Mouse (Mus musculus) left cerebral cortex, postnatal 36 days (tissue): ENCODE results near the gene Greb1. TPM values are rescaled to one million over a fixed set of nuclear protein-coding genes. Genes with fewer than 3 reads are reported as not detected.

Source experiments
- DNase-seq, 2 experiments: peaks; one replicate each; pipeline ENCODE4 v3.0.0; 2021 to 2022; ENCODE audit warnings: low spot score in 2 of 2, mixed read lengths in 1 of 2
- intact Hi-C: fragments of 180-260 bp; cut with DNase I; formaldehyde crosslinking; loops from one replicate; pipeline ENCODE4 v1.15.1; 2025
- total RNA-seq, 2 experiments: library from RNA; stranded (reverse); gene quantifications; 2 replicates each; pipeline ENCODE4 v1.2.3; 2021

The Greb1 gene
- total RNA-seq, 2 experiments from 2014 or later: 1.5 to 1.9 TPM

DNA sequence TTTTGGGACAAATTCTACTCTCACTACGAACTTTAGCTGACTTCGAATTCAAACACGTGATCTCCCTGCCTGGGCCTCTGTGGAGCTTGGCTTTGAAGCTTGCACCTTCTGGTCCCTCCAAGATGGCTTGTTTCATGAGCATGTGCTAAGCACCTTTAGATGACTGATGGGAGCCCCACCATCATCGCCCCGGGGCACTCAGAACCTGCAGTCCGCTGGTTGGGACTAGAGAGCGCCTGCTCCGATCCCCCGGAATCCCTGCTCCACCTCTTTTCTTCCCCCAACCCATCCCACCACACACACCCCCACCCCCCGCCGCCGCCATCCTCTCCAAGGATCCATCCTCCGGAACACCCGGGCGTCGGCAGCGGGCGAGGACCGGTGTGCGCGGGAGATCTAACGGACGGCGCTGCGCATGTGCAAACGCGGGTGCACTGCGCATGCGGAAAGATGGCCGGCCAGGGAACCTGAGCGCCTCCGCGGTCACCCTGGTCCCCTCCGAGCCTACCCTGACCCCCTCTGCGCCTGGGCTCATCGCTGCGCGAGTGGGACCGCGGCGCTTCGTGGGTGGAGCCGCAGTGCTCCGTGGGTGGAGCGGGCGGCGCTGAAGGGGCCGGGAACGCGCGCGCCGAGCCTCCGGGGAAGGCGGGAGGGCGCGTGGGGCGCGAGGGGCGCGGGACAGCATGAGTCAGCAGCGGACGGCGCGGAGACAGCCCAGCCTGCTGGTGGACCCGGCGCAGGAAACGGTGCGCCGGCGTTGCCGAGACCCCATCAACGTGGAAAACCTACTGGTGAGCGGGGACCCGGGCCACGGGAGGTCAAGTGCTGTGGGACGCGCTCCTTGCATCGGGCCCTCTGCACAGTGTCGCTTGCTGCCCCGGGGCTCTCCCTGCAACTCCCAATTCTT, 10.1 kb upstream of the Greb1 start, which contains the start of gene E2f6:
Gene E2f6 (plus strand): TSS at position 439 of the 907 bp plus-strand sequence.
- DNase-seq: peak; percentile 82 to 88
- intact Hi-C loops: loop anchor here (2.0 to 5.0 kb wide), 2 partner anchors 84 to 457 kb away; partner anchors contain the start of genes Pdia6 and Rock2

DNA sequence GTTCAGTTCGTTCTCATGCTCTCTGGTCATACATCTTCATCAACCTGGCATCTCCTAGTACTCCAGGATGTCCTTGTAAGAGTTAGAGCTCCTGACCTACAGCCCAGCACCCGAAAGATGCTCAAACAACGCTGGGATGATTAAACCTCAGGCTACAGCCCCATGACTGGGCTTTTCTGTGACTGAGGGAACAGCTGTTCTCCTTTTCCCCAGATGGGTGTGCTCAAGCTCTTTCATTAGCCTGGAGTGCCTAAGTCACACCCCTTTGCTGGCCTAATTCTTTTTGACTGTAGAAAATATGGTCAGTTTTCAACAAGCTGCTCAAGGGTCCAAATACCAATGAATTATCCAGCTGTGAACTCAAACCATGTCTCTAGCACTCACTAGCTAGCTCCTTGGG, 7.4 kb upstream of the Greb1 start:
- intact Hi-C loops: loop anchor here (5.0 kb wide), 1 partner anchor 204 kb away; the partner anchor contains the start of gene 2410004P03Rik

DNA sequence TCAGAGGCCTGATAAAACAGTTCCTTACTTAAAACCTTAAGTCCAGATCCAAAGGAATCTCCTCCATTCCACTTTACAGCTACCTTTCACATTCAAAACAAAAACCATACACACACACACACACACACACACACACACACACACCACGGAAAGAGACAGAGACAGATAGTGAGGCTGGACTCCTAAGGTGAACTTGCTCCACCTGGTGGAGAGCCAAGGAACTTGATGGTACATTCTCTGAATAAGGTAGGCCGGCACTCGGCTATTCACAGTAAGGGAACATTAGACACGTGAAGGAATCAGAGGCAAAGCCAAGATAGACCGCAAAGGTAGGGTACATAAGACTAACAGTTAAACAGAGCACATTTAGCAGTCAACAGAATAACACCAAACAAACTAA, 4.8 kb upstream of the Greb1 start:
- peak; percentile 51 to 70 for DNase-seq
- intact Hi-C loops: loop anchor here (1.0 to 5.0 kb wide), 2 partner anchors 86 to 207 kb away; partner anchors contain the start of gene 2410004P03Rik

More for the DNA sequence above, 7.4 kb upstream of the Greb1 start:
- DNase-seq: no peak

DNA sequence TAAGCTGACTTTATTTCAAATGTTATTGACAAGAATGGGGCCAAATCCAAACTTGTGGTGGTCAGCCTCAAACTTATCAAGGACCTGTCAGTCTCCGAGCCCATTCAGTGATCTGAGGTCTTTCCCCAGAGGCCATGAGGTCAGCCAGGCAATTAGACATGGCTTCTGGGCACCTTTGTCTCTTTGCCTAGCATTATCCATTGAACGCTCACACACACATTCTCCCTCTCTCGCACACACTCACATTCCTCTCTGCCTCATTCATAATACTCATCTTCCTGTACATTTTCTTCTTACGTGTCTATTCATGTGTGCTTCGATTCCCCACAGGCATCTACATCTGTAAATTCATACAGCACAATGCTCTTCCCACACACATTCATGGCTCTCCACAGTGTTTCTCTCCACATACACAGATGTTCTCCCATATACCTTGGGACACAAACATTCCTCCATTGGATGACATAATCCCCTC, 3.3 kb upstream of the Greb1 start:
- intact Hi-C loops: loop anchor here (5.0 kb wide), 1 partner anchor 237 kb away; no protein-coding TSS in a partner anchor
- DNase-seq: no peak

DNA sequence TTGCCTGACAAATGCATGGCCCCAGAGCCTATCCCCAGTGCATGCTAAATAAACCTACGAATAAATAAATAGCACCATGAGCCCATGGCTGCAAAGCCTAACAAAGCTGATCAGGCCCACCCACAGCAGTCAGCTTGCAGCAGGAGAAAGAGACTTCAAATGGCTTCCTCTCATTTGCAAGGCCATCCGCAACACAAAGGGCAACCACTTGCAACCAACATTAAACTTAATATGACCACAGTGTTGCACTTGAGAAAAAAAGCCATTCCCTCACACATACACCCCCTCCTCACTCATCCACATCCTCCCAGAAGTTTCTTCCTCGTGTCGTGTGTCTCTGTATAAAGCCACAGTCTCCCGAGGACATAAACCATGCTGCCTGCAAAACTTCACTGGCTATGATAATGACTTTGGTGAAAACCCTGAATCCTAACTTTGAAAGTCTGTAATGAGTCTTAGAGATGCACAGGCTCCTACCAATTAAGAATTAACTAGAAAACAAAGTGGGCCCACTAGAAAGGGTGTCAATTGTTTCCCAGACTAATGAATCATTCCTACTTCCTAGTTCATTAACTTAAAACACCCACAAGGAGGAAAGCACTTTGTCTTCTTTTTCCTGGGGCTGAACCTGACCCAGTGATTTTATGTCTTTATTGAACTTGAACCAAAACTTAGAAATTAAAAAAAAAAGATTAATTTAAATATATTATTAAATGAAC, 2.7 kb upstream of the Greb1 start:
- intact Hi-C loops: loop anchor here (5.0 kb wide), 1 partner anchor 236 kb away; no protein-coding TSS in a partner anchor
- no peak for DNase-seq

DNA sequence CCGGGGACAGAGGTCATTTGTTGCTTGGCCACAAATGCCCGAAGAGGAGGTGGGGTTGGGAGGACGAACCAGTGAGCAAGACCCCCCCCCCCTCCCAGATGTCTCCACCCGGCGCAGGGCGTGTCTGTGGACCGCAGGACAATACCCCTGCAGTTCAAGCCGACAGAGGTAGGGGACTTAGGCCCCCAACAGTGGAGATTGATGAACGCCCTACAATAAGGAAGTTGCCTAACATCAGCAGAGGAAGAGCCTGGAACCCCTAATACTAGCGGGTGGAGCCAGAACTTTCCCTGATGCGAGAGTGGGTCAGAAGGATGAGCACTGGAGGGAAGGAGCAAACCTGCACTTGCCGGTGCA, 251 bp upstream of the Greb1 start:
- intact Hi-C loops: loop anchor here (5.0 kb wide), 1 partner anchor 234 kb away; no protein-coding TSS in a partner anchor
- DNase-seq: no peak

DNA sequence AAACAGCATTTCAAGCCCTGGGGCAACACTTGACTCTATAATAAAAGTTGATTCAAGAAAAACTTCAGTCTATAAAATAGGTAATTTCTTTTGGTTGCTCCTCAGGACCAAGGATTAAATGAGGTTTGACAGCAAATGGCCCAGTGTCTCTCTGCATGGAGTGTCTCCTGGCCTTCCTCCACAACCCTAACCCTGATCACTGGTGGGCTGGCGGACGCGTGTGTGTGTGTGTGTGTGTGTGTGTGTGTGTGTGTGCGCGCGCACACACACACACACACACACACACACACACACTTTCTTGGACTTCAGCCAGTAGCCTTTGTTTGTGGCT, 793 bp downstream of the Greb1 start:
- no peak for DNase-seq
- intact Hi-C loops: loop anchor here (5.0 kb wide), 1 partner anchor 233 kb away; no protein-coding TSS in a partner anchor

DNA sequence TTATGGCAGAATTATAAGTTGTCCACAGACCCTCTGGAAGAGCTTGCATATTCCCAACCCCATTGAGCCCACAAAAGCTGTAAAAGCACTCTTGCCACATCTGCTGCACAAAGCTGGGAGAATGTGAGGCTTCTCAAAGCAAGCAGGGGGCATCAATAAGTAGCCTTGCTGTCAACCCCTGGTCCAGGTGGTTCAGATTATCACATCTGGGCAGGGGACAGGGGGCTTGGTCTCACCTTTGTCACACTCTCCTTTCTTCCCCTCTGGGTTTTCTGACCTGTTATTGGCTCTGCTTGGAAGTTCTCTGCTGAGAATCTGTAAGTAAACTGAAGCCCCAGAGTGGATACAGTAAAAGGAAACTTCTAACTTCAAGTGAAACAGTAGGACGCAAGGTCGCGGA, 1.8 kb downstream of the Greb1 start:
- intact Hi-C loops: no loop called here
- no peak for DNase-seq

DNA sequence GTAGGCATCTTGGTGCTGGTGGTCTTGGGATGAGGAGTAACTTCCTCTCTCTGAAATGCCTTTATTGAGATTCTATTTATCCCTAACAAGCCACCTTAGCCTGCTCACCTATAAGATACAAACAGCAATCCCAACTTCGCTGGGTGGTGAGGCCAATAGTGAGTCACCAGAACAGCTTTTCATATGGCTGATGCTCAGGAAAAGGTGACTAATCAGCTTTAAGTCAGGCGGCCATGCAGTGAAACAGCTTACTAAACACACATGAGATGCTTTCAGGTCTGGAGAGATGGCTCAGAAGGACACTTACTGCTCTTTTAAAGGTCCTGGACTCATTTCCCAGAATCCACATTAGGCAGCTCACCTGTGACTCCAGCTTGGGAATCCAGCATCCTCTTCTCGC, 4.9 kb downstream of the Greb1 start:
- no peak for DNase-seq

DNA sequence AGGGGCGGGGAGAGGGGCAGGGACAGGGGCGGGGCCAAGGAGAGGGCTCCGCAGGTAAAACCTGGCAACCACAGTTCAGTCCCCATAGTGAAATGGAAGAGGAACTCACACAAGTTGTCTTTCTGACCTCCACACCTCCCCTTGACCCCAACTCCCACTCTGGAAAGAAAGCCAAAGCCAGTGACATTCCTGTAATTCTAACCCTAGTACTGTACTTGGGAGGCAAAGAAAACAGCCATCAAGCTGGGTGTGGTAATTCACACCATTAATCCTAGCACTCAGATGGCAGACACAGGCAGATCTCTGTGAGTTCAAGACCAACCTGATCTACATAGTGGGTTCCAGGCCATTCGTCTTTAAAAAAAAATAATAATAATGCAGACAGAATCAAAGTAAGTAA, 7.3 kb downstream of the Greb1 start:
- intact Hi-C loops: no loop called here
- no peak for DNase-seq

More for the DNA sequence above, 4.9 kb downstream of the Greb1 start:
- intact Hi-C loops: no loop called here

DNA sequence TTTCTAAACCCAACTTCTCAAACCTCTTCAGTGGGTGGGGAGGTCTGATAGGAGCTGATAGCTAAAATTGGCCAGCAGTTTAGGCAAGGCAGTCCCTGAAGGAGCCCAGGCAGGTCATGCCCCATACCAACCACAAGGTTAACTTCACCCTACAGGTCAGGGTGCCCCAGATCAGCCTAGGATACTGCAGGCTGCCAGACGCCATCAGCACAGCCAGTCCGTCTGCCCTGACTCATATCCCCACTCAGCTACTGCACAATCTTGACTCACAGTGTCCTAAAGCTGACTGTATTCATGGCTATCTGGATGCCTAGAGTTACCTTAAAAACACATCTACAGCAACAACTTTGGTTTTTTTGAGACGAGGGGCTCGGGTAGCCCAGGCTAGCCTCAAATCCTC, 10.2 kb downstream of the Greb1 start:
- no peak for DNase-seq
- intact Hi-C loops: no loop called here

DNA sequence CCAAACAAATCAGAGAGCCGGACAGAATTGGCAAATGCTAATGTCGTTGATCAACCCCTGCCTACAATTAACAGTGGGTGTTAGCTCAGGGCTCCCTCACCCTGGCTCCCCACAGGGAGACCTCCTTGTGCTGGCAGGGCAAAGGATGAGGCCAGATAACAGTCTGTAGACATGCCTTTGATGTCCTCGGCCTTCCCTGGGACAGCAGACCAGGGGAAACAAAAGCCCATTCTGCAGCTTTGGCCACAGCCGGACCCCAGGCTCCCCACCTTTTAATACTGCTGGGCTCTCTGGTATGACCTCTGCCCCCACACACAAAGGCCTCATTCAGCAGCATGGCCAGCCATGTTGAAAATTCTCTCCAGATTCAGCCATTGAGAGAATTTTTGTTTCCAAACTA, 10.9 kb downstream of the Greb1 start:
- intact Hi-C loops: no loop called here
- DNase-seq: no peak

DNA sequence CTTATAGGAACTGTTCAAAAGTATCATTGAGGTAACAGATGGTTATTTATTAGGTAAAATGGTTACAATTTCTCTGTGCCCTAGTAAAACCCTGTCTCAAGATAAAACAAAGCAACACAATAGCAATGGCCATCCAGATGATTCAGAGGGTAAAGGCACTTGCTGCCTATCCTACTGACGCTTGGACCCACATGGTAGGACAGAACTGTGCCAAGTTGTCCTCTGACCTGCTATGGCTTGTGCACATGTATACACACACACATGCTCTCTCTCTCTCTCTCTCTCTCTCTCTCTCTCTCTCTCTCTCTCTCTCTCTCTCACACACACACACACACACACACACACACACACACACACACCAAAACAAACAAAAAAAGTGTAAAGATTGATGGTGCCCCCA, 11.5 kb downstream of the Greb1 start:
- intact Hi-C loops: no loop called here
- DNase-seq: no peak

DNA sequence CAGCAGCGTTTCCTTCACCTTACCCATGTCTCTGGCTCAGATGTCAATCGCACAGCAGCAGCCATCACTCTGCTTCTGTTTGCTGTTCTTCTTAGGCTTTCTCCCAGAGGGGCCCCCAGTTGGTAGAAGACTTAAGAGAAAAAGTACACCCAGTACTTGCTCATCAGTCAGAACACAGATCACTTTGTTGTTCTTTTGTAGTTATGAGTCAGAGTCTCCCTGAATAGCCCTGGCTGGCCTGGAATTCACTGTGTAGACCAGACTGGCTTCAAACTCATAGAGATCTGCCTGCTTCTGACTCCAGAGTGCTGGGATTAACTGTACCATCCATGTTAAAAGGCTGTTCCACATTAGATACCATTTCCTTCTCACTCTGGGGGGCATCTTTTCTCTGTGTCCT, 12.1 kb downstream of the Greb1 start:
- DNase-seq: no peak
- intact Hi-C loops: no loop called here

DNA sequence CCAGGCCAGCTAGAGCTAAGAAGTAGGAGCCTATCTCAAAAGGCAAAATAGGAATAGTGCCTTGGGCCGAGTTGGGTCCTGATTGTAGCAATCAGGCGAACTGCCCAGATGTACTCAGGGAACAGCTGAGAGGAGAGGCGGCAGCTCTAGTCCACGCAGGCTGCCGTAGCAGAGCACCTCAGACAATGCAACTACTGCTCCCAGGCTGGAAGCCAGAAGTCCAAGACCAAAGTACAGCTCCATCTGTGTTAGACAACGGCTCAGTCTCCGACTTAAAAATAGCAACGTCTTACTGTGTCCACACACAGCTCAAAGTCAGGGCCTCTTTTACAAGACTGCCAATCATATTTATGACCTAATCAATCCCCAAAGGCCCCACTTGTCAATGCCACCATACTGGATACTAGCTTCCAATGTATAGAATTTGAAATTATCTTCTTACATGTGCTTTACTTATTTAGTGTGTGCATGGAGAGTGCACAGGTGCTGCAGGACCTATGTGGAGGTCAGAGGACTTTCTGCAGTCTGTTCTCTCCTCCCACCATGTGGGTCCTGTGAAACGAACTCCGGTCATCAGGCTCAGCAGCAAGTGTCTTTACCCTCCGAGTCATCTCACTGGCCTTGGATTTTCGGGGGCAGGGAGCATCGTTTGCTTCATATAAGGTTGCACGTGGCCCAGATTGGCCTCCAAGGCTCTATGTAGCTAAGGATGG, 19.5 kb downstream of the Greb1 start:
- DNase-seq: no peak
- intact Hi-C loops: no loop called here

DNA sequence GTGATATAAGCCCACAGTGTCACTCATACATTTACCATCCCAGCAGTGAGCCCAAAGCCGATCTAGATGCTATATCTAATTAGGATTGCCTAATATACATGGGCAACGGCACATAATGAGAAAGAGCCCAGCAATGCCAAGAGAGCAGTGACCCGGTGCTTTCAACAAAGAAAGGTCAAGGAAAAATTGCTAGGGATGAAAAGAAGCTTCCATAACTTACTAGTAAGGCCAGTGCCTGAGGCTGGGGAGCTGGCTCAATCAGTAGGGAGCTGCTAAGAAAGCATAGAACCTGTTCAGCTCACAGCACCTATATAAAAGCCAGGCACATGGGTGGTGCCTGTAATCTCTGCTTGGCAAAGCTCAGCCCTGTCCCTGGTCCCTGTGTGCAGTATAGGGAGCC, 20.4 kb downstream of the Greb1 start:
- intact Hi-C loops: no loop called here
- DNase-seq: no peak

DNA sequence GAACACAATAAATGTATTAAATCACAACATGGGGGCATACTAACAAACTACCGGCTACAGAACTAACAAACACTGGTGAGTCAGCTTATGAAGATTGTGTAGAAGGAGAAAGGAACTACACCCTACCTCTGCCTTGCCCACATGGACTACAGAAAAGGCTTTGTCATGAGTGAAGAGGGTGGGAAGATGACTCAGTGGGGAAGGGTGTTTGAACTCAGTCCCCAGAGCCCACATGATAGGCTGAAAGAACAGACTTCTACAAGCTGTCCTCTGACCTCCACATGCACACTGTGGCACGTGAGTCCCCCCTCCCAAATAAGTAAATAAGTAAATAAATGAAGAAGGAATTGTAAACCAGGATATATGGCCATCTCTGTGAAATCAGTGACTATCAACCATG, 21.5 kb downstream of the Greb1 start:
- DNase-seq: no peak
- intact Hi-C loops: no loop called here

DNA sequence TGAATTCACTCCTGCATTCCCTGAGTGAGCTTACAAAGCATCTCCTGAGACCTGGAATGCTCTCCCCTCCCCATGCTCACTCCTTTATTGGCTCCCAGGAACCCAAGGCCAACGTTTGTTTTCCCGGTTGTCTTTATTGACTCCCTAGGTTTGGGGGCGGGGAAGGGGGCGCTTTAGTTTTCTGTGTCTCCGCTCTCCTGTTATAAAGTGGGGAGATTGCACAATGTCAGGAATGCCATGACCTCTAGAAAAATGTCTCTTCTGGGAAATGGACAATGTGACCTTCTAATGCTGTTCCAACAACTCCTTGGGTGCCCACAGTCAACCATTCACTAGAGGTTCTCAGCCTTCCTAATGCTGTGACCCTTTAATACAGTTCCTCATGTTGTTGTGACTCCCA, 22.2 kb downstream of the Greb1 start:
- intact Hi-C loops: no loop called here
- no peak for DNase-seq

DNA sequence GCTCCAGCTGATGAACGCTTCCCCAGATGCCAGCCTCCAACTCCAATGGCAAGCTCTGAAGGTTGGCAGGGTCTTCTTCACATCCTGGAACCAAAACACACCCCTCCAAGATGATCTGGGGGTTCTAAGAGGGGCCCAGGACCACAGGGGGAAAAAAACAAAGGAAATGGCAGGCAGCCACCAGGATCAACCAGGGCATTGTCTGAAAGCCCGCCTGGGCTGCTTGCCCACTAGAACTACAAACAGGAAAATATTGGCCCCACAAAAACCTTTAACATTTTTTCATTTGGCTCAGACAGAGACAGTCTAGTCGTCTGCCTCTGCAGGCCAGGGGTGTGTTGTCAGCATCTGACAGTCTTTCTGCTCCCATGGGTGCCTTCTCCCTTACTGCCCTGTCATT, 25.3 kb downstream of the Greb1 start:
- intact Hi-C loops: no loop called here
- no peak for DNase-seq

DNA sequence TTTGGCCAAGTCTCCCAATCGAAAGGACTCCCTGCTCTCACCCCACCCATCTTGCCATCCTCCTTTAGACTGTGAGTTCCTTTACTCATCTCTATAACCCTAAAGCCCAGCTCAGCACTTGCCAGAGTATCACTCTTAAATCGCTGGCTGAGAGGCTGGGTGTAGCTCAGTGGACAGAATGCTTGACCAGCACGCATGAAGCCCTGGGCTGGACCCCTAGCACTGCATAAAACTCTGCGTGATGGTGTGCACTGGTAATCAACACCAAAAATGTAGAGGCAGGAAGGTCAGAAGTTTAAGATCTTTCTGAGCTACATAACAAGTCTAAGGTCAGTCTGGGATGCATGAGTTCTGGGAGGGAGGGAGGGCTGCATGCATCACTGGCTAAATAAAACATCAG, 26.1 kb downstream of the Greb1 start:
- DNase-seq: no peak
- intact Hi-C loops: no loop called here
